Mouse (Mus musculus): Measurements from ENCODE around the gene Acsl5.

The Acsl5 gene

DNA sequence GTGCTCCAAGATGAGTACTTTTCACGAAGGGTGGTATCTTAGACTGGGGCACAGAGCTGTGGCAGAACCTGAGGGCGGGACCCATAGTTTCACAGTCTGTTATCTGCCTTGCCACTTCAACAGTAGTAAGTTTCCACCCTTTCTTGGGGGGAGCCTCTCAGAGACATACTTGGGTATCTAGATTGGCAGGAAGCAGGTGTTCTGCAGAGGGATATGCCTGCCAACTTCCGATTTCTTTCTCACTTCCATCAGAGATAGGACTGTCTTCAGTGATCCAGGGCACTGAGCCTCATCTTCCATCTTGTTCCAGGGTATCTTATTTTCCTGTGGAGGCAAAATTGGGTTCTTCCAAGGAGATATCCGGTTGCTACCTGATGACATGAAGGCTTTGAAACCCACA, 32.4 kb downstream of the Acsl5 start:
- DNase-seq (ENCODE audit: low read depth, low spot score), result no peak

DNA sequence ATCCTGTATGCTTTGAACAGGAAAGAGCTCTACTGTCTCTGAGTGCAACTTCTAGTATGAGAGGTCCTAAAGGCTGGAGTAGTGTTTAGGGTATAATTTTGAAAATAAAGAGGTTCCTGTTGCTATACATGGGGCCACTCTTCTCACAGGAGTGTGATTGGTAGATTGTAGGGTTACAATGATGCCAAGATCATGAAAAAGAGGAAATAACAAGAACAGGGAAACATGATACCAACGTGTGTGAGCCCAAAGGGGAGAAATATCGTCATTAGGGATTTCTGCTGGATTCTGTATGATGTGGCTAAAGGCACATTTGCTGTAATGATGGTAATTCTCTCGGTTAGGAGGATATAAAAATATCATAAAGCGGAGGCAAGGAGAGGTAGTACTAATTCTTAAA, 34.3 kb downstream of the Acsl5 start:
- DNase-seq (ENCODE audit: low read depth, low spot score), result no peak

DNA sequence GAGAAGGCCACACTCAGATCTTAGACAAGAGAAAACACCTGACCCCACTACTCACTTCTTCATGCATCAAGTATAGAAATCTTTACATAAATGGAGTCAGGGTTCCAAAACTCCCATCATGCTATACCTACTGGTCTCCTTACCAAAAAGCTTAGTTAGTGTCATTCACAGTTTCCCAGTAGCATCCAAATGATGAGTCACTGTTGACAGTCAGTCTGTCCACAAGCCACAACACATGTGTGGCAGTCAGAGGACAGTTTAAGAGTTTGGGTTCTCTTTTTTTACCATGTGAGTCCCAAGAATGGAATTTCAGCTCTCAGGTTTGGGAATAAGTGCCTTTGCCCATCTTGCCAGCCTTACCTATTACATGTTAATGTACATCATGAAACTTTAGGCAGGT, 37.2 kb downstream of the Acsl5 start:
- no peak for DNase-seq (ENCODE audit: low read depth, low spot score)

DNA sequence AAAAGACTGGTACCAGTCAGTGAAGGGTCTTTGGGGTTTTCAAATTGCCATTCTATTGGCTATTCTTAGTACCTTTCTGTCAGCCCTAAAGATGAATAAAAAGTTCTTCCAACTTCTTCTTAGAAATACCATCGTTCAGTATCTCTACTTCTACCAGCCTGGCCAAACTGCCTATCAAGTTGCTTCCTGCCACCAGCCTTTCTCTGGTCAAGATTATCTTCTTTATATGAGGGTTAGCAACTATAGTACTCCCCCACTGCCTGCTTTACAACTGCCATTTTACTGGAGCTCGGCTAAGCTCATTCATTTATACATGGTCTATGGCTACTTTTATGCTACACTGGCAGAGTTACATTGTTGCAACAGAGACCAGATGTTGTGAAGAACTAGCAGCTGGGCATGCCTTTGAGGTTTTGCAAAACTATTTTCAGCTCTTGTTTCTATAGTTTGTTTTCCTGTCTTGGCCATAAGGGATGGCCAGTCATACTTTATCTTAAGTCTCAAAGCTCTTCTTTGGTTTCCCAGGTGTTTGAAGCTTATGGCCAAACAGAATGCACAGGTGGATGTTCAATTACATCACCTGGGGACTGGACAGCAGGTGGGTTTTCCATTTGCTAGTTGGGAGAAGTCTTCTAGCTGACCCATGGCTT, 39.0 kb downstream of the Acsl5 start:
- no peak for DNase-seq (ENCODE audit: low read depth, low spot score)

DNA sequence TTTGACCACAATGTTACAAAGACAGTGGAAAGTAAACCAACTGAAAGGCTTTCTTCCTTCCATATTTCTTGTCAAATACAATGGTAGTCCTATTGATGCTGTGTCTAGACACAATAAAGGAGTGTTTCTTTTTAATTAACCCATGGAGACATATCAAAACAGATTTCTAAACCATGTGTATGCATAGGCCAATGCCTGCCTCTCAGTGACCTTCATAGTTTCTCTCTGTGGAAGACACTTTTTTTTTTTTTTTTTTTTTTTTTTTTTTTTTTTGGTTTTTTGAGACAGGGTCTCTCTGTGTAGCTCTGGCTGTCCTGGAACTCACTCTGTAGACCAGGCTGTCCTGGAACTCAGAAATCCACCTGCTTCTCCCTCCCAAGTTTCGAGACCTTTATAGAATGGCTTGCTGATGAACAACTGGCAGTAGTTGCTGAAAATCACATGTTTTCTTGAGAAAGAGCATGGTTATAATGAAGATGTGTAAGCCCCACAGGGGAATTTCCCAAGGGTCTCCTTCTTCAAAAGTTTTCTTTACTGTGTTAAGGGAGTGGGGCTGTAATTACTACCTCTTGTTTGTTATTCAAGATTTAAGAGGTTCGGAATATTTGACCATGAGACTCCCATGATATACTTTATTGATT, 40.6 kb downstream of the Acsl5 start:
- no peak for DNase-seq (ENCODE audit: low read depth, low spot score)

DNA sequence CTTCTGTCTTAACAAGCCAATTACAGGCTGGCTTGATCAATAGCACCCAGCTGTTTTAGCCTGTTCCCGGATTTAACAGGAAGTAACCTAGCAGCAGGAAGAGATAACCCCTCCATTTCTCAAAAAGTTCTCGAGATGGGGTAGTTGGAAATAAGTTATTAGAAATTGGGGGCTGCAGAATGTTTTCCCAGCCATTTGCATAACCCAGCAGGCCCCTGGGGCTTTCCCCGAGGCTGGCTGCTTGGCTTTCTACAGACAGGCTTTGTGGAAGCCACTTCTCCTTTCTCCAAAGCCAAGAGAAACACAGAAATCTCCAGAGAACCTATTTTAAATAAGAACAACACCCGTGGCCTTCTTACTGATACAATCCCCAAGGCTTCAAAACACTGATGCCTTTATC, 41.4 kb downstream of the Acsl5 start:
- no peak for DNase-seq (ENCODE audit: low read depth, low spot score)

DNA sequence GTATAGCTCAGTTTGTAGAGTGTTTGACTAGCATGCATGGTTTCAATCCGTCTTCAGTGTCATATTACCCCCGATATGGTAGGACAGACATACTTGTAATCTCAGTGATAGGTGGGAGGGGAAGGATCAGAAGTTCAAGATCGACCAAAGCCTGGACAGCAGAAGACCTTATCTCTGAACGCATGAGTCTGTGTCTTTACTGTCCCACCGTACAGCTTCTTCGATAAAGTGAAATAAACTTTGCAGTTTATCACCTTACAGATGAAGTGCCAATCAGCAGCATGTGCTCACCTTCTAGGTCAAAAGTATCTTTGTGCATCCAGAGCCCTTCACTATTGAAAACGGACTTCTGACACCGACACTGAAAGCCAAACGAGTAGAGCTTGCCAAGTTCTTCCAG, 43.3 kb downstream of the Acsl5 start:
- no peak for DNase-seq (ENCODE audit: low read depth, low spot score)

DNA sequence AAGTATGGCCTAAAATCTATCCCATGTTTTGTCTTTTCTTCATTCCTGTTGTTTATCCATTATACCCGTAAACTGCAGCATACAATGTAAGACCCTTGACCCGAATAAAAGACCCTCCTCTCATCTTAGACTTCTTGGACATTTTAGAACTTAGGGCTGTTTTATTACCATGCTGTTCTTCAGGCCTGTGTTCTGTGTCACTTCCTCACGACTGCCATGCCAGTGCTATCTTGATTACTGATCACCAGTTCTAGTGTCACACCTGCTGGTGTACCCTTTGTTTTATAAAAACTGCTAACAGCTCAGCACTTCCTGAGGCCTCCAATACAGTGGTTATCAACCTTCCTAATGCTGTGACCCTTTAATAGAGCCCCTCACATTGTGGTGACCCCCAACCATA, 43.8 kb downstream of the Acsl5 start:
- no peak for DNase-seq (ENCODE audit: low read depth, low spot score)

DNA sequence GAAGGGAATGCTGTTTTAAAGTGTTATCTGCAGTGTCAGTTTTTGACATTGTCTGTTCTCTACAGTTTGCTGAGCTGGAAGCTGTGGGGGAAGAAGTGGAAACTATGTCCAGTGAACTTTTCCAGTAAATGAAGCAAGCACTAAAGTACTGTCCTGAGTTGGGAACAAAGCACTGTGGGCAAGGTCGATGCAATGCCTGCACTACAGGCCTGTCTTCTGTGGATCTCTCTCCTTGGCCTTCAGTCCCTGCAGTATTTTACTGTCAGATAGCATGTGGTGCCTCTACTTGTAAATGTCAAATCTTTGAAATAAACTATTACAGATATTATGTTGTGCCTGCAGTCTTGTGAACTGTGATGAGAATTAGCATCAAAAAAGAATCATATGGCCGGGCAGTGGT, 44.6 kb downstream of the Acsl5 start:
- DNase-seq (ENCODE audit: low read depth, low spot score), result no peak

DNA sequence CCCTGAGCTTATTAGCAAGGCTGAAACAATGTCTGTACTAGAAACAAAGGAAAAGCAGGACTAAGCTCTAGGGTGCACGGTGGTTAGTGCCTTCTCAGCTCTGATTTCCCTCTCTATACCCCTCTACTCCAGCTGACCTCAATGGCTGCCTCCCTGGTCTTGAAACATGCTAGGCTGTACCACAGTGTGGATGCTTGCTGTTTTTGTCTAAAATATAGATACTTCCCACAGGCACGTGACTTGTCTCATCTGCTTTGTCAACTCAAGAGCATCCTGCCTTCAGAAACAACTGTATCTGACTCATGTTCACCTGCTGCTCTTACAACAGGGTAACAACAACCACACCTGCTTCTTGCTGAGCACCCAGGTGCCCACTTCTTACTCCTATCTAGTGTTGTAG, 45.8 kb downstream of the Acsl5 start:
- no peak for DNase-seq (ENCODE audit: low read depth, low spot score)

DNA sequence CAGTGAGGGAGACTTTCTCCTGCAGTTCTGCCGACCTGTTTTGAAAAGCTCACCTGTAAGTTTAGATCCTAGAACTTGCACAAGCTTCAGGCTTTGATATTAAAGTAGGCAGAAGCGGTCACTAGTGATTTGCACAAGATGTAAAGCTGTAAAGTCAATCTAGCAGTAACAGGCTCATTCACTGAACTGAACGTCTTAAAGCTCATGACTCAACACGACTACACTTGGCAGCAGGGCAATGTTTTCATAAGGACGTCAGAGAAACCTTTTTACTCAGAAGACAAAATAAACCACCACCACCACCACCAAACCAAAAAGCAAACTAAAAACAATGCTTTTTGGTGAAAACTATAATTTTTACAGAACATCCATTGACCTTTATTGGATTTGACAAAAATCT, 46.2 kb downstream of the Acsl5 start:
- no peak for DNase-seq (ENCODE audit: low read depth, low spot score)

DNA sequence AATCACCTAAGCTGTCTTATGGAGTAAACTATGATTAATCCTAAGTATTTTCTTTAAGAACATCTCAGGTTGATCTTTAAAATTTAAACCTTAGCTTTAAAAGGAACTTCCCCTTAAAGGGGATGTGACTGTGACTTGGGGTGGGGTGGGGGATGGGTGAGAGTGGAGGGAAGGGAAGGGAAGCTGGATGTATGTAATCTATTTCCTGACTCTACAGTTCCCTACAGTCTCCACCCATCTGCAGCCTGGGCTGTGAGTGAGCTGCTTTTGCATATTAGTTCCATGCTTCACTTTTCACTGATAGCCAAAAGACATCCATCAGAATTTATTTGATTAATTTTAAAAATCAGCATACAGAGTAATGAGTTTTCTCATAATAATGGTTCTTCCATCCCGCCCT, 47.6 kb downstream of the Acsl5 start:
- no peak for DNase-seq (ENCODE audit: low read depth, low spot score)

DNA sequence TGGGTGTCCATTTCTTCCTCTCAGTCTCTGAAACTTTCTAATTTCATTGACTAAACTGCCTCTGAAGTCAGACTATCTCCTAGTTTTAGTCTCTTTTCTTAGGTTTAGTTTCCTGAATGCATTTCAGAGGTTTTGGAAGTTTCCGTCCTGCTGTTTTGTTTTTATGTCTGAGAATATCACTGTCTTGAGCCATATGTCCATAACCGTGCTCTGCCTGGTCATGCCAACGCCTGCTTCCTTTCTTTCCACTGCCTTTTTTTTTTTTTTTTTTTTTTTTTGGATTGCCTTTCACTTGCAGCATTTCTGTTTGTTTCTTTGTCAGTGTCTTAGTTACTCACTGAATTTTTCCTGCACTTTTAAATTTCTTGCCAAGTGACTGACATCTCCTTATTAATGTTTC, 48.8 kb downstream of the Acsl5 start:
- no peak for DNase-seq (ENCODE audit: low read depth, low spot score)

DNA sequence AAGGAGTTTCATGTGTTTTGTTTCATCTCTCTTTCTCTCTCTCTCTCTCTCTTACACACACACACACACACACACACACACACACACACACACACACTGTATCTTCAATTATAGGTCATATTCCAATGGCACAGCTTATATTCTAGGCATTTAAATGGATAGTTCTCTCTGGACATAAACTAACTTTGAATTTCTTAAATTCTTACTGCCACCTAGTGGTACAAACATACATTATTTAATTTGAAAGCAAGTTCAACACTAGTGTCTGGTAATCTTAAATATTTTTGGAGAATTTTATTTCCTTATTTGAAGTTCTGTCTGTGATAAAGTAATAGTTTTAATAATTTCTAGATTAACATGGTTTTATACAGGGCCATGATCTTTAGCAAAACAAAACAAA, 53.3 kb downstream of the Acsl5 start:
- no peak for DNase-seq (ENCODE audit: low read depth, low spot score)

DNA sequence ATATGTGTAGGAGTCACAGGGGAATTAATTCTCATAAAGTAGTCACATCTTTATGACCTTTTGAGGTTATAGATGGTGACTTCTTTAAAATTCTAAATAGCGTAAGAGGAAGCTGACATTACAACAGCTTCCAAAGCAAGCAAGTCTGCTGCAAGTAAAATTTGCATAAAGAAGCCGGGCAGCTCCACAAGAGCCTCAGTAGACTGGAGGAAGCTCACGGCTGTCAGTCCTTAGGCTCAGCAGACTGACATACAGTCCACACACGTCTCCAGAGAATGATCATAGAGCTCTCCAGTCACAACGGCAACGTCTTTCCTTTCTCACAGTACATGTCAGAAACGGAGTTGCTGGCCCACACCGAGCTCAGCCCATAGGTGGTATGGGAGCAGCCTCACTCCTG, 60.1 kb downstream of the Acsl5 start:
- DNase-seq (ENCODE audit: low read depth, low spot score), result no peak

DNA sequence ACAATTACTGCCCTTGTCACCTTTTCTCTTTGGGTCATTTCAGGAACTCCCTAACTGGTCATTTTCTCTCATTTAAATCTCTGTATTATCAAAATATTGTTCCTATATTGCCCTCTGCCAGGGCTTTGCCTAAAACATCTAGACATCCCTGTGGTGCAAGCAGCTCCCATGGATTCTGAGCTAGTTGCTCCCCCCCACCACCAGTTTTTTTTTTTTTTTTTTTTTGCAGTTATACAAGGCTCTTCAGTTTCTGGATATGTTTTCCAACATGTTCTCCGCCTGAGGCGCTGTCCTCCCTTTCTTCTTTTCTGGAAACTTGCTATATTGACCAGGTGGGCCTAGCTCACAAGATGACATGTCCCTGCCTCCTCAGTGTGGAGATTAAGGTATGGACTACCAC, 61.9 kb downstream of the Acsl5 start:
- DNase-seq (ENCODE audit: low read depth, low spot score), result no peak

DNA sequence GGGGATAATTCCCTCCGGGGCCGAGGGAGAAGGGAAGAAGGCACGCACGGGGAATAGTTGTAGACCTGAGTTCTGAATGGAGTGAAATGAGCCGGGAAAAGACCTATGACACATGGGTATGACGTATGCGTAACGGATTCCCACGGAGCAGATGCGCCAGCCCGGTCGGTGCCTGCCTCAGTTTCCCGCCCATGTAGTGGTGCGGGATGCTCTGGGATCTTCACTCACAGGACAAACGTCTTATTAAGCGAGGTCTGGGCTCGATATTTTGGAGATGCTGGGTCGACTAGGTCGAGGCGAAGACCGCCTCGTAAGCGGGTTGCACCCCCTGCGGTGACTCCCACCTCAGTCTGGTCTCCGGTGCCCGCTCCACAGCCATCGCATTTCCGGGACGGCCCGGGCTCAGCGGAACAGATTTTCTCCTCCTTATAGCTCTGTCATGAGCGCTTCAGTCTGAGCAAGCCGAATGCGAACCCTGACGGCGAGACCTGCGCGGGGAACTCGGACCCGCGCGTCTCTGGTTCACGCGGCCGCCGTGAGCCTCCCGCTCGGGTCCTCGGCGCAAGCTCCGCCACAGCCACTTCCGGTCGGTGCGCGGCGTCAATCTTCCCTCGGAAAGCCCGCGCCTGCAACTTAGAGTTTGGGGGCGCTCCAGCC, 63.8 kb downstream of the Acsl5 start, which contains the start of gene Zdhhc6:
TSS of gene Zdhhc6 (minus strand) at position 581 of the 657 bp plus-strand sequence.
- no peak for DNase-seq (ENCODE audit: low read depth, low spot score)

DNA sequence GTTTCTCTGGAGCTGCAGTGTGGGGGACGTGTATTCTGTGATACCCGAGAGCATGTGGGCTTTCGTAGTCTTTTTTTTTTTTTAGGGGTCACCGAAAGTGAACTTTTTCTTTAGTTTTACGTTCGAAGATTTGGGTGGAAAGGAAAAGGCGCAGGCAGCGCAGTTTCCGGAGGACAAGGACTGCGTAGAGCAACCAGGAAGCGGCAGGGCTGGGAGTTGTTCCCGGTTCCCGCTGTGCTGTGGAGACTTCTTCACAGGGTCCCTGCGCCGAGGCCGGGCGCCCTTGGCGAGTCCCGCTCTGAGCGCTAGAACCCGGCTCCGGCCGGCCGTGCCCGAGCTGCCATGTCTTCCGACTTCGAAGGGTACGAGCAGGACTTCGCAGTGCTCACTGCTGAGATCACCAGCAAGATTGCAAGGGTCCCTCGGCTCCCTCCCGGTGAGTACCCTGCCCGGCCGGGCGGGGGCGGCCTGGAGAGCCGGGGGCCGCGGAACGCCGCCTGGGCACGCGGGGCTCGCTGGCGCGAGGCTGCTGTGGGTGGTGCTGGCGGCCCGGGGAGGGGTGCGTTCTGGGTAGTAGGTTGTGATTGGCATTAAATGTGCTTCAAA, 64.5 kb downstream of the Acsl5 start, which contains the start of gene Vti1a:
TSS of gene Vti1a (plus strand) at position 187 of the 606 bp plus-strand sequence.
- DNase-seq (ENCODE audit: low read depth, low spot score), result peak; percentile 88

DNA sequence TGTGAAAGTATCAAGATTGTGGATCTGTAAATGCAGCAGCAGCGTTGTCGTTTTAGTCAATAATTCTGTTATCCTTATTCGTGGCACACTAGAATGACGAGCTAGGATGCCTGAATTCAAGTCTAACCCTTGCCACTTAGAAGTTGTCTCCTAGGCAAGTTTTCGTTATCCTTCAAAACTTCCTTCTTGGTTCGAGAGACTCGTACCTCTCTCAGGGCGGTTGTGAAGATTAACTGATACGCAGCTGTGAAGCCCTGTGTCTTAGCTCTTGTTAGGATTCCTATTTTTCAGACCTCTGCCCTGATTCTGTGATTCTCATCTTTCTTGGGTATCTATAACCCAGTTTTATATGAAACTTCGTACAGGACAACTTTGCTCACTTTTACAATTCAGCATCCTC, 65.2 kb downstream of the Acsl5 start:
- DNase-seq (ENCODE audit: low read depth, low spot score), result no peak

DNA sequence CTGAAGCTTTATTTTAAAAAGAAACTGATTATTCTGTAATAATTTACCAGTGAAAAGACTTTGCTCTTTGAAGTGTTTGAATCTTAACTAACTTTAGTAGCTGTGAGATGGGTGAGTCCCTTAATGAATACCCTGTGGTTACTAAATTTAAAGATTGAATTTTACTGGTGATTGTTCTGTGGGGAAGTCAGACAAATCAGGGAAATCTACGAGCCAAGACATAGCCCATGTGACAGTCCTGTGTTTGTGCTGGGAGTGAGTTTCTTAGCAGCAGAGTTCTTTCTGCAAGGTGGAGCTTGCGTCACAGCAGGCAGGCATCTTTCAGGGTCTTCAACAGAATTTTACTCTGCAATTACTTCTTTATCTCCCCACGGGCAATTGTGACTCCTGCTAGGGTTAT, 67.3 kb downstream of the Acsl5 start:
- no peak for DNase-seq (ENCODE audit: low read depth, low spot score)

DNA sequence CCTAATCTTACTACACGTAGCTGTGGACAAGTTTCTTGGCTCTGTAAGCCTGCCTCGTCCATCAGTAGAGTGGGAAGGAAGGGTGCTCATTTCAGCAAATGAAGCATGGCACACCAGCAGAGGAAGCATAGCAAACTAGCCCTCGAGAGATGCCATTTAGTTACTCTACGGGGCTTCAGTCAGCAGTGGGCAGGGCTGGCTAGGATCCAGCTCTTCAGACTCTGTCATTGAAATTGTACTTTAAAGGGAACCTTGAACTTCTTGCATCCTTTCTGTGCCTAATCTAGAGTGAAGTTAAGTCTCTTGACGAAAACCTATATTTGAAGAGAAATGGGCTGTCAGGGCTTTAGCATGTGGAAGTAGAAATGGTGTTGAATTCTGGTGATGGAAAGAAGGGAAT, 67.8 kb downstream of the Acsl5 start:
- no peak for DNase-seq (ENCODE audit: low read depth, low spot score)

DNA sequence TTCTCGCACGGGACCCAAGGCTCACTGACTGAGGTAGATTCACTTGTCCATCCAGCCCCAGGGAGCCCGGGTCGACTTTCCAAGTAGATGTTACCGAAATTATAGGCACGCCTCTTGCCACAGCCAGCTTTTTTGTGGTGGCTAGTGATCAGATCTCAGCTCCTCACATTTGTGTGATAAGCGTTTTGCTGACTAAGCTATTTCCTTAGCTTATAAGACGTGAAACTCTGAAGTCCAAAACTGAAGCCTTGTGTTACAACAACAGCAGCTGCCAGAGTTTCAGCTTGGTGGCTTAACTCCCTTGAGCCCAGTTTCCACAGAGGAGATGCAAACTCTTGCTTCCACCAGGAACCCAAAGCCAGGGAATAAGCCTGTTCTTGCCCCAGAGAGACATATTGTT, 70.9 kb downstream of the Acsl5 start:
- DNase-seq (ENCODE audit: low read depth, low spot score), result no peak

DNA sequence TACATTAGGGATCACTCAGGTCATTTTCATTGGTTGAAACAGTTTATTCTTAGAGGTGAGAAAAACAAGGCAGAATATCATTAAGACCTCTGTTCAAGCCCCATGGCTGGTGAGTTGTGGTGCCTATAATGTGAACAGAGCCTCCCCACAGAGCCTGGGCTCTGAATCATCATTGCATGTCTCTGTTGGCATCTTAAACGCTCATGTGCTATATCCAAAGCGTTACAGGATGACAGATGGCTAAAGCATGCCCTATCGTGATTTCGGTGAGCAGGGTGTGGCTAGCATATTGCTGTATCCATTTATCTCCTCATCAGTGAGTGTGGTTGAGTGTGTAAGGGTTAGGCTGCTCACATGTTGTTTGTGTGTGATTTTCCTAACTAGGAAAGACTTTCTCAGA, 75.8 kb downstream of the Acsl5 start:
- no peak for DNase-seq (ENCODE audit: low read depth, low spot score)
